8 mouse cellular contexts compared by ENCODE assay signal in genomic region chr10:20148773-20149120, GRCm38 (mm10). TPM values are rescaled to one million over a fixed set of nuclear protein-coding genes. Genes with fewer than 3 reads are reported as not detected.
DNase-seq lines count a peak whose midpoint lies in the region; ATAC-seq lines count a peak whose summit lies in the region.

No protein-coding gene starts in this region.

- H3K9ac ChIP-seq in liver, embryonic 16.5 days (ENCODE audit: low read depth, low read length) = peak overlapping the region; percentile 68
- H3K9ac ChIP-seq in neural tube, embryonic 13.5 days = peak overlapping the region; percentile 68

- peak overlapping the region; percentile 80 for H3K4me3 ChIP-seq in heart, embryonic 10.5 days
- peak overlapping the region; percentile 72 for H3K4me3 ChIP-seq in liver, embryonic 16.5 days (ENCODE audit: low read depth, low read length)
- H3K4me3 ChIP-seq in neural tube, embryonic 13.5 days = peak overlapping the region; percentile 70

- H3K9me3 ChIP-seq in heart, embryonic 10.5 days = no peaks in the 10 kb centered on the region
- no peaks in the 10 kb centered on the region for H3K9me3 ChIP-seq in liver, embryonic 16.5 days (replicated peaks; ENCODE audit: control insufficient read depth, low read length)
- H3K9me3 ChIP-seq in neural tube, embryonic 13.5 days = no peaks in the 10 kb centered on the region

- peaks cover 43% of the 10 kb centered on the region for H3K27me3 ChIP-seq in heart, embryonic 10.5 days (ENCODE audit: insufficient read depth, poor library complexity, severe bottlenecking)
- peaks cover 25% of the 10 kb centered on the region for H3K27me3 ChIP-seq in liver, embryonic 16.5 days (ENCODE audit: control insufficient read depth, insufficient read depth, low read depth, low read length)
- peaks cover 53% of the 10 kb centered on the region for H3K27me3 ChIP-seq in neural tube, embryonic 13.5 days

- peaks cover 10% of the 10 kb centered on the region; the same call in 1 of the 2 replicates for H3K4me1 ChIP-seq in heart, embryonic 10.5 days
- peaks cover 5% of the 10 kb centered on the region for H3K4me1 ChIP-seq in liver, embryonic 16.5 days (ENCODE audit: control insufficient read depth, low read depth, low read length)
- H3K4me1 ChIP-seq in neural tube, embryonic 13.5 days (replicated peaks) = peaks cover 19% of the 10 kb centered on the region

- peak overlapping the region; percentile 95 for H3K4me2 ChIP-seq in liver, embryonic 16.5 days (ENCODE audit: low read depth, low read length)
- peak overlapping the region; percentile 94 for H3K4me2 ChIP-seq in neural tube, embryonic 13.5 days

- no peaks in the 10 kb centered on the region for H3K36me3 ChIP-seq in heart, embryonic 10.5 days
- H3K36me3 ChIP-seq in liver, embryonic 16.5 days (ENCODE audit: control insufficient read depth, insufficient read depth) = no peaks in the 10 kb centered on the region
- no peaks in the 10 kb centered on the region for H3K36me3 ChIP-seq in neural tube, embryonic 13.5 days

- 2% methylated on average over 56 of the region's 58 CpGs for WGBS in heart, embryonic 10.5 days
- WGBS in liver, embryonic 16.5 days (ENCODE audit: insufficient replicate concordance) = under 1% methylated on average over 38 of the region's 58 CpGs
- 1% methylated on average over 48 of the region's 58 CpGs for WGBS in neural tube, embryonic 13.5 days

- peak overlapping the region; percentile 88 for H3K27ac ChIP-seq in heart, embryonic 10.5 days
- no peak overlapping the region; the same call in 1 of the 2 replicates for H3K27ac ChIP-seq in liver, embryonic 16.5 days (ENCODE audit: low read length)
- H3K27ac ChIP-seq in neural tube, embryonic 13.5 days (replicated peaks) = no peak overlapping the region

- peak; percentile 93 for ATAC-seq in liver, embryonic 16.5 days (ENCODE audit: low read depth)
- peak; percentile 80 for ATAC-seq in neural tube, embryonic 13.5 days (ENCODE audit: low read depth)

- peak; percentile 75 for DNase-seq in urinary bladder, adult 2 months (ENCODE audit: low spot score)
- no peak for DNase-seq in urinary bladder, postnatal 10 days (ENCODE audit: low spot score)
- peak; percentile 49 for DNase-seq in embryo, embryonic 10.5 days (ENCODE audit: low spot score)
- no peak for DNase-seq in heart, embryonic 10.5 days (ENCODE audit: low spot score)
- DNase-seq in kidney, adult 9 months = peak; percentile 85
- peak; percentile 56 for DNase-seq in thymus, postnatal 0 days (ENCODE audit: low spot score)

RNA-seq across cellular contexts. Expression of gene Map7, which starts 0.5 kb away (rescaled TPM):
- polyA plus RNA-seq in urinary bladder, adult 2 months (2012; rRNA removed) = 9.2 and 14.8 TPM in 2 replicates
- 3.8 and 4.8 TPM in 2 replicates for polyA plus RNA-seq in heart, embryonic 10.5 days (2016; fragmentation: Nextera tagmentation; extraction: Ambion mirVana)
- 4.9 and 5.3 TPM in 2 replicates for polyA plus RNA-seq in liver, embryonic 16.5 days (2015; fragmentation: Nextera tagmentation; extraction: Ambion mirVana)
- polyA plus RNA-seq in neural tube, embryonic 13.5 days (2015; fragmentation: Nextera tagmentation; extraction: Ambion mirVana) = 15.3 and 17.8 TPM in 2 replicates
- polyA plus RNA-seq in thymus, postnatal 0 days (2015; fragmentation: Nextera tagmentation; extraction: Ambion mirVana) = 17.5 and 23.9 TPM in 2 replicates

Comparison
In these comparisons a context has a peak if more than half of its experiments do, and no peak if none do; other contexts are left out.
1. DNase-seq: peak in urinary bladder, adult 2 months (single experiment), embryo, embryonic 10.5 days (single experiment), kidney, adult 9 months (single experiment) and thymus, postnatal 0 days (single experiment); none in urinary bladder, postnatal 10 days (single experiment) and heart, embryonic 10.5 days (single experiment).
2. Peak in every context shown above with its lines, with median percentiles within 50 percentile points of each other: H3K4me3 ChIP-seq.